Mouse (Mus musculus) hindbrain, embryonic 10.5 days (tissue): Measurements from ENCODE around the gene 4930407I10Rik. TPM values are rescaled to one million over a fixed set of nuclear protein-coding genes. Genes with fewer than 3 reads are reported as not detected.

Experiments
- DNase-seq: peaks from one replicate; pipeline ENCODE4 v3.0.0-alpha.2; 2017; ENCODE audit warnings: low spot score
- H3K27ac ChIP-seq: fragments of 300-500 bp; sonication (generic); 2 replicates; pipeline ENCODE4 v1.5.1; 2016; ENCODE audit warnings: mild to moderate bottlenecking, moderate library complexity
- H3K27me3 ChIP-seq: fragments of 300-500 bp; sonication (generic); 2 replicates; pipeline ENCODE4 v1.6.1; 2016; ENCODE audit warnings: mild to moderate bottlenecking; ENCODE audit not compliant: poor library complexity, insufficient read depth, severe bottlenecking
- H3K36me3 ChIP-seq: fragments of 300-500 bp; sonication (generic); 2 replicates; pipeline ENCODE4 v1.6.1; 2016; ENCODE audit warnings: mild to moderate bottlenecking, moderate library complexity
- H3K4me1 ChIP-seq: fragments of 300-500 bp; sonication (generic); replicated peaks from 2 replicates; pipeline ENCODE4 v1.6.1; 2016; ENCODE audit warnings: mild to moderate bottlenecking
- H3K4me3 ChIP-seq: fragments of 300-500 bp; sonication (generic); 2 replicates; pipeline ENCODE4 v1.5.1; 2016; ENCODE audit warnings: mild to moderate bottlenecking, moderate library complexity
- H3K9me3 ChIP-seq: fragments of 300-500 bp; sonication (generic); 2 replicates; pipeline ENCODE4 v1.6.1; 2016; ENCODE audit warnings: mild to moderate bottlenecking, moderate library complexity
- WGBS: fragments of 180-500 bp; shearing (Covaris S2); methylation state at CpG from one replicate; pipeline ENCODE4 v1.1.7; 2016; 5-methylcytosine and 5-hydroxymethylcytosine counted together
- polyA plus RNA-seq: library from polyadenylated mRNA; unstranded; fragments of >200 nt; fragmentation: Nextera tagmentation; extraction: Ambion mirVana; gene quantifications from 2 replicates; pipeline ENCODE4 v1.2.1, GENCODE M21; 2016

4930407I10Rik gene
- polyA plus RNA-seq = not detected in 2 replicates

DNA sequence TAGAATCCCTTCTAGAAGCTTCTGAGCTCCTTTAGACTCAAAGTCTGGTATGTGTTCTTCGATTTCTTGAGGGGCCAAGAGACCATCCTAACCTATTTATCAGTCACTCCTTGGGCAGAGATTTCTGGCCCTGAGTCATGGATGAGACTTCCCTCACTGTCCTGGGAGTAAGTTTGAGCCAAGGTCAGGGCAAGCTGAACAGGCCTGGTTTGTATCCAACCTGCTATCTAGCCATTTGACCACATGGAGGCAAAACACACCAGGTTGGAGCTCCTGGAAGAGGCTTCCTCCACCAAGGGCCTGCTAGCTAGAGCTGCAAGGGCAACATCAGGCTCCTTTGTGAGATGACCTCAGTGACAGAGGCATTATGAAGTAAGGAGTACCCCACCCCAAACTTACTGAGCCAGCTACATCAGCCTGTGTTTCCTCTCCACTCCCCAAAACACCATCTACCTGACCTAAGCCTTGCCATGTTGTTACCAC is at the start of gene 4930407I10Rik:
Gene 4930407I10Rik (plus strand): TSS at position 433 of the 483 bp plus-strand sequence.
- Histone ChIP-seq H3K27ac (no peak within 1 kb of the TSS), H3K9me3 (no peaks in the 10 kb centered on the region), H3K36me3 (no peaks in the 10 kb centered on the region), H3K4me1 (no peaks in the 10 kb centered on the region), H3K4me3 (no peak within 1 kb of the TSS), H3K27me3 (peaks cover 16% of the 10 kb centered on the region)
- 74% methylated on average over 1 of the region's 1 CpGs for WGBS
- DNase-seq = no peak

DNA sequence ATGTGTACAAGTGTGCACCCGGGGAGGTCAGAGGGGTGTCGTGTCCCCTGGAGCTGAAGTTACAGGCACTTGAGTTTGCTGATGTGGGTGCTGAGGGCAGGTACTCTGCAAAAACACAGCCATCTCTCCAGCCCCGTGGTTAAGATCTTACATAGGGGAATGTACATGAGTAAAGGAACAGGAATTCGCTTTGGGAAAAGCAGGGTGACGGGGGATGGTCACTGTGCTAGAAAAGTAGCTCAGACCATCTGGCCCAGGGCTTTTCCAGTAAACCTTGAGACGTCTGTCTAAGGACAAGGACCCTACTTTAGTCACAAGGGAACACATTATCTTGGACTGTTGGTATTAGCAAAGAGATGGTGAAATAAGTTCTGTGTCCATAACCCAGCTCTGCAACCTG is 47.0 kb upstream of the 4930407I10Rik start:
- H3K27ac ChIP-seq = no peak overlapping the region
- no peaks in the 10 kb centered on the region for H3K9me3 ChIP-seq
- H3K27me3 ChIP-seq = no peaks in the 10 kb centered on the region
- no peak overlapping the region for H3K4me3 ChIP-seq
- DNase-seq = no peak
- 93% methylated on average over 6 of the region's 6 CpGs for WGBS
- peaks cover 22% of the 10 kb centered on the region for H3K4me1 ChIP-seq
- peaks cover 8% of the 10 kb centered on the region for H3K36me3 ChIP-seq

DNA sequence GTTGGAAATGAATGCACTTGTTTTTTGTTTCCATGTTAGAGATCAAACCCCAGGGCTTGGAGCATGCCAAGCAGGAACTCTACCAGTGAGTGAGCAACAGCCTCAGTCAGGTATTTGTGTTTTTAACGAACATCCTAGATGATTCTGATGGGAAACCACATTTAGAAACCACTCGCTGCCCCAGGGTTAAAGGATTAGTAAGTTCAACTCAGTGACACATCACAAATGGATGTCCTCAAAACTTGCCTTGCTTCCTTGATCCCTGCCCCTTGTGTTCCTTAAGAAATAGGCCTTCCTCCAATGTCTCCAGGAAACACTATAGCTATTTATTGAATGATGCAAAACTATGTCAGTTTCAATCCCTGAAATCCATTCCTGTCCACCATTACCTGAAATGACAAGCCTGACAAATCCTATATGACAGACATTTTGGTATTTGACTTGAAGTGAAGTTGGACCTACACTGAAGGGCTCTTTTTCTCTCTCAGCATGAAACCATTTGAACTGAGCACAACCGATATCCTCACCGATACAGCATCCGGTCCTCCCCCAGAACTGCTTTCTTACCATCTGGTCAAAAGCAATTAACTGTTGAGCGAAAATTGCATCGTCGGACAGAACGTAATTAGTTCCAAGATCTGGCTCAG is 44.1 kb upstream of the 4930407I10Rik start:
- H3K27me3 ChIP-seq = no peaks in the 10 kb centered on the region
- H3K9me3 ChIP-seq = no peaks in the 10 kb centered on the region
- H3K4me3 ChIP-seq = peak overlapping the region; percentile 97
- H3K27ac ChIP-seq = no peak overlapping the region; the same call in 1 of the 2 replicates
- H3K36me3 ChIP-seq = peaks cover 19% of the 10 kb centered on the region
- 21% methylated on average over 9 of the region's 9 CpGs for WGBS
- peaks cover 25% of the 10 kb centered on the region for H3K4me1 ChIP-seq
- no peak for DNase-seq

DNA sequence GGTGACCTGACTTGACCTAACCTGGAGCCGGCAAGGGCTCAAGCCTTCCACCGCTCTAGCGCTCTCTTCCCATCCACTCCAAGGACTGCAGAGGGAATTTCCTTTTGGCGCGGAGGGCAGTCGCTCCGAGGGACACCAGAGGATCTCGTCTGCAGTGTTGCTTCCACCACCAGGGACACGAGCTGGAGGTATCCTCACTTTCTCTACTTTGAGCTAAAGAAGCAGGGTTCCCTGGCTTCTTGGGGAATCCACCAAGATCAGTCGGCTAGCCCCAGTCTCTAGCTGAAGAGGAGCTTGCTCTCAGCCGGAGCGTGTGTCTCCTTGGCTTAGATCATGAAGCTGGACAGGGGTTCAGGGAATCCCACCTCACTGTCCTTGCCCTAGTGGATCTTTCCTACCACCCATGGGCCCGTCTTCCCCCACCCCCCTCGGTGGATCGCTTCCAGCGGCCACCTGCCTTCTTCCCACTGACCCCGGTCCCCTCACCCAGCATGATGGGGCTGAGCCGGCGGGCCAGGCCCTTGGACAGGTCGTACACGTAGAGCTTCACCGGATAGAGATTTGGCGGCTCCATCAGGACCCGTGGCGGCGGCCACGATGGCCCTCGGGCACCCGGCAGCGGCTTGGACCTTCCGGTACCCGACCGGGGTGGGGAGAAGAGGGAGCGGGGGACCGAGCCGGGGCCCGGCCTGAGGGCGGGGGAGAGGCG is 43.4 kb upstream of the 4930407I10Rik start:
- Histone ChIP-seq H3K4me1 (peaks cover 25% of the 10 kb centered on the region), H3K4me3 (peak overlapping the region; percentile 97), H3K36me3 (peaks cover 25% of the 10 kb centered on the region), H3K27ac (peak overlapping the region; percentile 90), H3K27me3 (no peaks in the 10 kb centered on the region), H3K9me3 (no peaks in the 10 kb centered on the region)
- WGBS = under 1% methylated on average over 39 of the region's 39 CpGs
- no peak for DNase-seq

DNA sequence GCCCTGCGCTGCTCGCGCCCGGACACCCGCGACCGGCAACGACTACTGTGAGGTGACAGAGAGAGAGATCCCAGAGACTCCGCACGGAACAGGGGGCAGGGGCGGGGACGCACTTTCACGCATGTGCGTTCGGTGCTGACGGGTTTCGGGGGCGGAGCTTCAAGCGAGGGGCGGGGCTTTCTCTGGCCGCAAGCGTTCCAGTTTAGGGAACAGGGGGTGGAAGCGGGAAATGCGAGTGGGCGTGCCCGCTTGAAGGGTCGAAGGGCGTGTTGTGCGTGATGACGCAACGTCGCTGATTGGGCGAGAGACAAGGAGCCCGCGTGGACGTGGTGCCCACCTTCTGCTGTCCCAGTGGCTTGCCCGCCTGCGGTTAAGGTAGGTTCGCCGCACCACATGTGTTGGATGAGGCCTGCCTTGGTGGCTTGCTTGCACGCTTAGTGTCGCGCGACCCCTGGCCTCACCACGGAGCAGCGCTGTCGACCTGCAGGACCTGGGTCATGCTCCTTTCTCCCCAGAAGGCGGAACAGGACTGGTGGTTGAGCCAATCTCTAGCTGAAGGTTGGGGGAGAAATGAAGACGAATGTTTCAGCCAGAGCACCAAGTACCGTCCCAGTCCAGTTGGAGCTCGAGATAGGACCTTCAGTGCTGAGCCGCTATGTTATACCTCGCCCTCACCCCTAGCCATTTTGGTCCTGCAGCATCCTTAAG is 42.7 kb upstream of the 4930407I10Rik start:
- Histone ChIP-seq H3K36me3 (peaks cover 32% of the 10 kb centered on the region), H3K9me3 (no peaks in the 10 kb centered on the region), H3K27me3 (no peaks in the 10 kb centered on the region), H3K4me1 (peaks cover 25% of the 10 kb centered on the region), H3K4me3 (peak overlapping the region; percentile 97), H3K27ac (peak overlapping the region; percentile 90)
- DNase-seq = peak; percentile 99
- under 1% methylated on average over 53 of the region's 53 CpGs for WGBS

DNA sequence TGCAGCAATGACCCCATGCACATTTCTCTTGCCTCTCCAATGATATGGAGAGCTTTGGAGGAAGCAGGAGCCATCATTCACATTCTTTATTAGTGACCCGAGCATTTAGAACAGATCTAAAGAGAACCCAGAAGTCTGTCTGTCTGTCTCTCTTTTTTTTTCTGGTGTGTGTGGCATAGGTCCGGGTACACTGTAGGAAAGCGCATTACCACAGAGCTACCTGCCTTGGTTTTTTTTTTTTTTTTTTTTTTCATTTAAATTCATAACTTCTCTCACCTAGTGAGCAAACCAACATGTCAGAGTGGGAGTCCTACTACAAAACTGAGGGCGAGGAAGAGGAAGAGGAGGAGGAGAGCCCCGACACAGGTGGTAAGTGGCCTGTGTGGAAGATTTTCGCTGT is 42.1 kb upstream of the 4930407I10Rik start:
- Histone ChIP-seq H3K4me1 (peaks cover 25% of the 10 kb centered on the region), H3K9me3 (no peaks in the 10 kb centered on the region), H3K27me3 (no peaks in the 10 kb centered on the region), H3K4me3 (peak overlapping the region; percentile 97), H3K36me3 (peaks cover 37% of the 10 kb centered on the region), H3K27ac (peak overlapping the region; percentile 90)
- 30% methylated on average over 6 of the region's 6 CpGs for whole genome bisulfite sequencing
- DNase-seq = no peak

DNA sequence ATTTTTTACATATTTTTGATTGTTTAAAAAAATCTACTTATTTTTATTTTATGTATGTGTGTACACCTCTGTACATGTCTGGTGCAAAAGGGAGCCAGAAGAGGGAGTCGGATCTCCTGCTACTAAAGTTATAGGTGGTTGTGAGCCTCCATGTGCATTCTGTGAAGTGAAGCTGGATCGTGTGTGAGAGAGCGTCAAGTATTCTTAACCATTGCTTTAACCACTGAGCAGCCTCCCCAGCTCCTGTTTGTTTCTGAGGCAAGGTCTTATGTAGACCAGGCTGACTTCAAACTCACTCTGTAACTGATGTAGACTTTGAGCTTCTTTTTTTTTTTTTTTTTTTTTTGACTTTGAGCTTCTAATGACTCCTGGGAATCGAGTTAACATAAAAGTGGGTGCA is 41.5 kb upstream of the 4930407I10Rik start:
- DNase-seq = no peak
- no peak overlapping the region for H3K4me3 ChIP-seq

DNA sequence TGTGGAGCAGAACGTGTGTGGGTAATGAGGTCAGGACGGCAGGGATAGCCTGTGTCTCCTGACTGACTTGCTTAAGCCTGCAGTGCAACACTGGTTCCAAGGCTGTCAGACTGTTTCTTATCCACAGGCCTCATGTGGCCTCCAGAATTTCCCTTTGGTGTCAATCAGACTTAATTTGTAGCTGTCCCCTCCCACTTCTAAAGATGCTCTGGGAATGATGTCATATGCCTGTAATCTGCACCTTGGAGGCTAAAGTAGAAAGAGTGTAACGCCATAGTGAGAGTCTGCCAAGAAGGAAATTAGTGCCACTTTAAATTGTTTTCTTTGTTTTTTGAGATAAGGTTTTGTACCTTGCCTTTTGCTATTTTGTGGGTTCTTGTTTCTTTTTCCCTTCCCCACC is 39.7 kb upstream of the 4930407I10Rik start:
- no peak overlapping the region for H3K4me3 ChIP-seq
- no peak overlapping the region for H3K27ac ChIP-seq
- H3K27me3 ChIP-seq = no peaks in the 10 kb centered on the region
- peaks cover 21% of the 10 kb centered on the region for H3K4me1 ChIP-seq
- H3K9me3 ChIP-seq = no peaks in the 10 kb centered on the region
- peaks cover 58% of the 10 kb centered on the region for H3K36me3 ChIP-seq
- WGBS = 90% methylated on average over 3 of the region's 3 CpGs
- DNase-seq = no peak

More for the DNA sequence above, 41.5 kb upstream of the 4930407I10Rik start:
- Histone ChIP-seq H3K27me3 (no peaks in the 10 kb centered on the region), H3K9me3 (no peaks in the 10 kb centered on the region), H3K4me1 (peaks cover 25% of the 10 kb centered on the region), H3K27ac (no peak overlapping the region), H3K36me3 (peaks cover 40% of the 10 kb centered on the region)
- WGBS = 86% methylated on average over 4 of the region's 4 CpGs

DNA sequence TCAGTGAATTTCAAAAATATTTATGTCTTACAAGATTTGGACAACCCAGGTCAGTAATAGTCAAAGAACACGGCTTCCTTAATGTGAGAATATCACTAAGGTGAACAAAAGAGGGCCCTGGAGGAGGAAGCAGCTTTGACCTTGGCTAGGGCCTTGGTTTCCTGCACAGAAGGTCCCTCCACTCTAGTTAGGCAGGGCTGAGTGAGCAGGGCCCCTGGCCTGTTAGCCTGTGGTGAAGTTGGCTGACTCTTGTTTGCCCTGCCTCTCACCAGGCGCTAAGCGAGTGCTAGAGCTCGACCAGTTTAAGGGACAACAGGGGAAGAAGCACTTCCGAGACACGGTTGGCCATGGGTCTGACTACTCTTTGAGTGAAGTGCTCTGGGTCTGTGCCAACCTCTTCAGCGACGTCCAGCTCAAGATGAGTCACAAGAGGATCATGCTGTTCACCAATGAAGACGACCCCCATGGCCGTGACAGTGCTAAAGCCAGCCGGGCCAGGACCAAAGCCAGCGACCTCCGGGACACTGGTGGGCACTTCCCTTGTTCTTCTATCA is 36.3 kb upstream of the 4930407I10Rik start:
- WGBS = 92% methylated on average over 13 of the region's 13 CpGs

DNA sequence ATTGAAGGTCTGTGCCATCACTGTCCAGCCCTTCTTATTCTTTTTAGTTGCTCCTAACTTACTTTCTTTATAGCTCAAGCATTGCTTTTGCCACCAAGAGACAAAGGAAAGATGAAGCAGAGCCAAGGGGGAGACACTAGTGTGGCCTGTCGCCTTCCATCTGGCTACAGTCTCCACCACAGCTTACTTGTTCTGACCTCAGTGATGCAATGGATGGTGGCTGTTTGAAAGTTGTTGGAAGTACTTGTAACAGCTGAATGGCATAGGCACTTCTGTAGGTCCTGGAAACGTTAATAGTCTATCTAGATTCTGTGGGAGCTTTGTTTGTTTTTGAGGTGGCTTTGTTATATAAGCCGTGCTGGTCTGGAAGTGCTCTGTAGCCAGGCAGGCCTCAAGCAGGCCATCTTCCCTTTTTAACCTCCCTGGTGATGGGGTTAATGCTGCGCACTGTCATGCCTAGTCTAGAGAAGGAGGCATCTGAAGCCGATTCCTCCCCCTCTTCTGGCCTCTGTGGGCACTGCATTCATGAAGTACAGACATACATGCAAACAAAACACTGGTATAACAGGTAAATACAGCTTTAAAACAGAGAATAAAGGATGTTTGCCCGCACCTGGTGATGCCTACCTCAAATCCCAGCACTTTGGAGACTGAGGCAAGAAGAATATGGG is 34.9 kb upstream of the 4930407I10Rik start:
- H3K36me3 ChIP-seq = peaks cover 99% of the 10 kb centered on the region
- H3K9me3 ChIP-seq = no peaks in the 10 kb centered on the region; the same call in 1 of the 2 replicates
- H3K27me3 ChIP-seq = no peaks in the 10 kb centered on the region
- no peaks in the 10 kb centered on the region for H3K4me1 ChIP-seq
- WGBS = 91% methylated on average over 6 of the region's 6 CpGs
- no peak for DNase-seq
- no peak overlapping the region for H3K4me3 ChIP-seq
- H3K27ac ChIP-seq = no peak overlapping the region

More for the DNA sequence above, 36.3 kb upstream of the 4930407I10Rik start:
- DNase-seq = no peak
- H3K4me3 ChIP-seq = no peak overlapping the region
- H3K36me3 ChIP-seq = peaks cover 91% of the 10 kb centered on the region
- H3K9me3 ChIP-seq = no peaks in the 10 kb centered on the region; the same call in 1 of the 2 replicates
- H3K4me1 ChIP-seq = no peaks in the 10 kb centered on the region; the same call in 1 of the 2 replicates
- H3K27me3 ChIP-seq = no peaks in the 10 kb centered on the region
- no peak overlapping the region for H3K27ac ChIP-seq

DNA sequence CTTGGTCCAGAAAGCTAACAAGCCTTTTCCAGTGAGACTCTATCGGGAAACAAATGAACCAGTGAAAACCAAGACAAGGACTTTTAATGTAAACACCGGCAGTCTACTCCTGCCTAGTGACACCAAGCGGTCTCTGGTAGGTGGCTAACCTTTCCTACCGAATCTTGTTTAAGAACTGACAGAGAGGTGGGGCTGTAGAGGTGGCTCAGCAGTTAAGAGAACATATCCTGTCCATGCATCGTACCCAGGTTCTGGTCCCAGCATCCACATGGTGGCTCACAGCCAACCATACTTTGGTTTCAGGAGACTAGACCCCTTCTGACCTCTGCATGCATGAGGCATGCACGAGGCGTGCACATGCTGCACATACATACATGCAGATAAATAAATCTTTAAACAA is 31.7 kb upstream of the 4930407I10Rik start:
- Histone ChIP-seq H3K4me1 (no peaks in the 10 kb centered on the region), H3K9me3 (no peaks in the 10 kb centered on the region; the same call in 1 of the 2 replicates), H3K27me3 (no peaks in the 10 kb centered on the region), H3K36me3 (peaks cover 100% of the 10 kb centered on the region), H3K4me3 (no peak overlapping the region), H3K27ac (no peak overlapping the region)
- DNase-seq = no peak
- WGBS = 93% methylated on average over 7 of the region's 7 CpGs

DNA sequence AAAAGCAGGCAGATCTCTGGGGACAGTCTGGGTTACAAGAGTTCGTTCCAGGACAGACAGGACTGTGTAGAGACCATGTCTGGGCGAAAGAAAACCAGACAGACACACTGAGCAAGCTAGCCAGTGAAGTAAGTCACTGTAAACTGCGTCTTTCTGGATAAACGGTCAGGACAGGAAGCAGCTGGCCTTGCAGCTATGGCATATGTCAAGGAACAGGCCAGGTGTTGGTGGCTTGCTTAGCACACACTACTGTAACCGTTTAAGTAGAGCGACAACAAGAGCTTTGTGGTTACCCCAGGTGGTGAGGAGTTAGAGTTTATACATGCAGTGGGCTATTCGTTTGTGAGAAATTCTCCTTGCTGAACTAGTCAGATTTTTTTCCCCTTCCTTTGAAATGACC is 31.2 kb upstream of the 4930407I10Rik start:
- 92% methylated on average over 7 of the region's 7 CpGs for WGBS
- Histone ChIP-seq H3K4me3 (no peak overlapping the region), H3K4me1 (no peaks in the 10 kb centered on the region), H3K27ac (no peak overlapping the region), H3K36me3 (peaks cover 99% of the 10 kb centered on the region), H3K27me3 (no peaks in the 10 kb centered on the region), H3K9me3 (no peaks in the 10 kb centered on the region; the same call in 1 of the 2 replicates)
- no peak for DNase-seq
